Mouse (Mus musculus): ENCODE results near the gene Calml4. TPM values are rescaled to one million over a fixed set of nuclear protein-coding genes. Genes with fewer than 3 reads are reported as not detected.
"Not testable (repeated sequence)": the region's sequence is repeated elsewhere in the genome, so short reads cannot be mapped to it uniquely, and the experiment has no call there.

Gene Calml4
- total RNA-seq (2021), result 1 to 10 TPM; 7.1 TPM
- long read RNA-seq, experiment 1, partial matches to known transcripts, result 3 of 4 reads
- long read RNA-seq, experiment 1, other reads (novel, unspliced or antisense), result 1 of 4 reads
- long read RNA-seq, experiment 2, partial matches to known transcripts, result 1 of 4 reads
- long read RNA-seq, experiment 2, other reads (novel, unspliced or antisense), result 1 of 4 reads

- DNase-seq, result peak; percentile 88
Measured at GRCm38 (mm10) chr9:62857719-62858261, at the start of gene Calml4. TSS of gene Calml4 (plus strand) at chr9:62858080.

- no peak for DNase-seq
Measured at GRCm38 (mm10) chr9:62810095-62810494, 47.8 kb upstream of the Calml4 start.

GRCm38 (mm10) chr9:62810543-62811515 lies 47.1 kb upstream of the Calml4 start:
- DNase-seq, result no peak

- peak; percentile 83 for DNase-seq
Measured at GRCm38 (mm10) chr9:62811516-62812121, 46.3 kb upstream of the Calml4 start, which contains the start of gene Fem1b. TSS of gene Fem1b (minus strand) at chr9:62811934.

- no peak for DNase-seq
Measured at GRCm38 (mm10) chr9:62812216-62813049, 45.4 kb upstream of the Calml4 start.

- no peak for DNase-seq
Measured at GRCm38 (mm10) chr9:62814751-62815150, 43.1 kb upstream of the Calml4 start.

- no peak for DNase-seq
Measured at GRCm38 (mm10) chr9:62816323-62817098, 41.4 kb upstream of the Calml4 start.

- no peak for DNase-seq
Measured at GRCm38 (mm10) chr9:62817099-62817571, 40.7 kb upstream of the Calml4 start.

GRCm38 (mm10) chr9:62817828-62818614 lies 39.9 kb upstream of the Calml4 start:
- no peak for DNase-seq

- no peak for DNase-seq
Measured at GRCm38 (mm10) chr9:62819494-62819893, 38.4 kb upstream of the Calml4 start.

GRCm38 (mm10) chr9:62819910-62820309 lies 38.0 kb upstream of the Calml4 start:
- DNase-seq, result not testable (repeated sequence)

- no peak for DNase-seq
Measured at GRCm38 (mm10) chr9:62820829-62821228, 37.1 kb upstream of the Calml4 start.

- DNase-seq, result no peak
Measured at GRCm38 (mm10) chr9:62821811-62822210, 36.1 kb upstream of the Calml4 start.

- DNase-seq, result no peak
Measured at GRCm38 (mm10) chr9:62825791-62826393, 32.0 kb upstream of the Calml4 start.

- no peak for DNase-seq
Measured at GRCm38 (mm10) chr9:62826456-62826855, 31.4 kb upstream of the Calml4 start.

GRCm38 (mm10) chr9:62827939-62828652 lies 29.8 kb upstream of the Calml4 start:
- no peak for DNase-seq

- DNase-seq, result peak; percentile 95
Measured at GRCm38 (mm10) chr9:62828662-62829086, 29.2 kb upstream of the Calml4 start.

- DNase-seq, result no peak
Measured at GRCm38 (mm10) chr9:62829877-62830276, 28.0 kb upstream of the Calml4 start.

GRCm38 (mm10) chr9:62834906-62835305 lies 23.0 kb upstream of the Calml4 start:
- no peak for DNase-seq

Measured in gastrocnemius, postnatal 10 days (tissue).